Mouse (Mus musculus) skeletal muscle tissue, adult 2 months (tissue): ENCODE measurements around the gene Wnk2.

ENCODE experiments used
- DNase-seq: peaks from one replicate; pipeline ENCODE4 v3.0.0-alpha.2; 2012; ENCODE audit warnings: low read depth, low spot score

The Wnk2 gene

DNA sequence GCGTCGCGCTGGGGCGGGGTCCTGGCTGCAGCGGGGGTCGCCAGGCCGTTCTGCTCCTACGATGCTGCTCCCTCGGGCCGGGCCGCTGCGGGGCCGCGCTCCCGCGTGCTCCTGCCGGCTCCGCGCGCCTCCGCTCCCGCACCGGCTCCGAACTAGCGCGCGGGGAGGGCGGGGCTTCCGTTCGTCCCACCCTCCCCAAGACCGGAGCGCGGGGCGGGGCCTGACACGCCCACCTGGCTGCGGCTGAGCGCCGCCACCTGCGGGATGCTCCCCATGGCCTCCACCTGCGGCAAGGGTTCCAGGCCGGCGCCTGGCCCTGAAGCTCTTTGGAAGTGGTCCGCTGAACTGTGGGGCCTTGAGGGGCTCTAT, at the start of gene Wnk2:
TSS of gene Wnk2 (minus strand) at position 157 of the 369 bp plus-strand sequence.
- peak; percentile 66 for DNase-seq

- DNase-seq = peak; percentile 67
Observed at GRCm38 (mm10) chr13:49196766-49197165, 49.0 kb upstream of the Wnk2 start.

DNA sequence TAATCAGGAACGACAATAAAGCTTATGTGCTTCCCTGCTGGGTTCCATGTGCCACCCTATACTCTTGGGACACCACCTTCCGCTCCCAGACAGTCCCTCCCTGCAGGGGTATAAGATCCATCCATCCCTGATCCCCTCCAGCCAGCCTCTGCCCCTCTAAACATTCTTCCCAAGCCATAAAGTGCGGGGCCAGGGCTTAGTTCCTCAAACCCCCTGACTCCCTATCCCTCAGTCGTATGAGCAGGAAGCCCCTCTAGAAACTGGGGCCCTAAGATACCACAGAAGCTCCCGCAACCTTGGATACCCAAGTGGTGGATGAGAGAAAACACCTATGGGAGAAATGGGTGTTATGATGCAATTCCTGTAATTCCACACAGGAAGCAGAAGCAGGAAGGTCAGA, 48.4 kb upstream of the Wnk2 start:
- no peak for DNase-seq

DNA sequence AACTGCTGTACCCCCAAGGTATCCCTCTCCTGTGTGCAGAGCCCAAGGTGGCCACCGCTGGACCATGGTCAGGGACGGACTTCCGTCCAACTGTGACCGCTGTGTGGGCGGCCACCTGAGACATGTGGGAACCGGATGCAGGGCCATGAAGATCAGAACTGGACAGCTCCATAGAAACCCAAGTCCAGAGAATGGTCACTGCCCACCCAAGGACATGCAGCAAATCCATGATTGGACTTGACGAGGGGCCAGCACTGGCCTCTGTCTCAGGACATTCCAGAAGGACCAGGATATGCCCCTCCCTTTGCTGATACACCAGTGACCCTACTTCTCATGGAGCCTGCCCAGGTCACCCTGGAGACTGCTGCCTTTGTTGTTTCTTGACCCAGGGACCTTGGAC, 47.8 kb upstream of the Wnk2 start:
- DNase-seq = no peak

DNA sequence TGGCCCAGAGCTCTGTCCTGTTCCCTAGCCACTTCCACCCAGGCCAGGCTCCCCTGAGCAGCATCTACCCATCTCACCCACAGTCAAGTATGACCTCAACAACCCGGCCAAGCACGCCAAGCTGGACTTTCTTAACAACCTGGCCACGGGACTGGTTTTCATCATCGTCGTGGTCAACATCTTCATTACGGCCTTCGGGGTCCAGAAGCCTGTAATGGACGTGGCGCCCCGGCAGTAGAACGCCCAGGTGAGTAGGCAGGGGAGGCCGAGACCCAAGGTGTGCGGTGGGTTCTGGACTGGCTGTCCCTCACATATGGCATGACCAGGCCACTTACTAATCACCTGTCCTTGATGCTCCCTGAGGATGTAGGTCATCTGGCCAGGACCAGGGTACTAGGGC, 47.0 kb upstream of the Wnk2 start:
- no peak for DNase-seq

- DNase-seq = no peak
Observed at GRCm38 (mm10) chr13:49193650-49194049, 45.8 kb upstream of the Wnk2 start.

- DNase-seq = no peak
Observed at GRCm38 (mm10) chr13:49192156-49192855, 44.5 kb upstream of the Wnk2 start.

- no peak for DNase-seq
Observed at GRCm38 (mm10) chr13:49191673-49192035, 43.8 kb upstream of the Wnk2 start.

DNA sequence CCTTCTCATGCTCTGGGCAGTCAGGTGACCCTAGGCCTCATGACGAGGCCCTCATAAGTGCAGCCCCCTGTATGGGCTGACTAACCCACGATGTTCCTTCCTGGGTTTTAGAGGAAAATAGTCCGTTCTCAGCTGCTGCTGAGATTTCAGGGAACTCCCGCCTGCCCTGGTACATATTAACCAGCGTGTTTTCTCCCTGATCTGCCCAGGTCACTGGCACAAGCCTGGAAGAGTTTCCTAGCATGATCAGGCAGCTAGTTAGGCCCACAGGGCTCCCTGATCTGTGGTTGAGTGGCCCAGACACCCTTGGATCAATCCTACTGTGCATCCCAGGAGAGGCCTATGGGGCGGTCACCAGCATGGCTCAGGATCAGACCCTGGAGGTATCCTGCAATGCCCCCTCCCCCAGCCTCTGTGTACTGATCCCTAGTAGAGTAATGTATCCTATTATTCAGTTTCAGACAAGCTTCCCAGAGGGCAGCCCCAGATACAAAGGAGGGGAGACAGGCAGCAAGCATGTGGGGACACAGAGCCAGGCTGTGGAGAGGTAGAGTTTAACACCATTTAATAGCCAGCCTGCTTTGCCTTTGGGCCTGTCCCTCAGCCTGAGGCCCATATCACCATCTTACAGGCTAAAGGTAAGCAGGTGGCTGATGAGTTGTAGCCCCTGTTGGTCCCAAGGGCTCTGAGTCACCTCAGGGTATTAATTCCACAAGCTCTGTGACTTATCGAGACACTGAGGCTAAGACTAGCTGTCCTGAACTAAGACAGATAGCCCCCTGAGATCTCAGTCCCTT, 43.3 kb upstream of the Wnk2 start:
- DNase-seq = no peak

- DNase-seq = peak; percentile 47
Observed at GRCm38 (mm10) chr13:49189970-49190870, 42.4 kb upstream of the Wnk2 start.

DNA sequence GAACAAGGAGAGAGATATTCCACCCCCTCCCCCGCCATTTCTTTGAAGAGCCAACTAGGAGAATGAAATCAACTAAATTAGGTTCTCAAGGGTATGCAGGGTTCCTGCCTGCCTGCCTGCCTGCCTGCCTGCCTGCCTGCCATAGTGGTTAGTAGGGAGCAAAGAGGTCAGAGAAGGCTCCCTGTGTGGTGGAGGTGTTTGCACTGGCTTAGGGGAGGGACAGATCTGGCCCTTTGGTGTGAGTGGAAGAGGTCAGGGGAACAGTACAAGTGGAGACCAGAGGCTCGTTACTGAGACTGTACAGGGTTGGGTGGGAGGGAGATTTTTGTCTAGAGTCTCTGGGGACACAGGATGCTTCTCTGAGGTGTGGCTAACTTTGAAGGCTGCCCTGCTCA, 41.1 kb upstream of the Wnk2 start:
- DNase-seq = no peak

DNA sequence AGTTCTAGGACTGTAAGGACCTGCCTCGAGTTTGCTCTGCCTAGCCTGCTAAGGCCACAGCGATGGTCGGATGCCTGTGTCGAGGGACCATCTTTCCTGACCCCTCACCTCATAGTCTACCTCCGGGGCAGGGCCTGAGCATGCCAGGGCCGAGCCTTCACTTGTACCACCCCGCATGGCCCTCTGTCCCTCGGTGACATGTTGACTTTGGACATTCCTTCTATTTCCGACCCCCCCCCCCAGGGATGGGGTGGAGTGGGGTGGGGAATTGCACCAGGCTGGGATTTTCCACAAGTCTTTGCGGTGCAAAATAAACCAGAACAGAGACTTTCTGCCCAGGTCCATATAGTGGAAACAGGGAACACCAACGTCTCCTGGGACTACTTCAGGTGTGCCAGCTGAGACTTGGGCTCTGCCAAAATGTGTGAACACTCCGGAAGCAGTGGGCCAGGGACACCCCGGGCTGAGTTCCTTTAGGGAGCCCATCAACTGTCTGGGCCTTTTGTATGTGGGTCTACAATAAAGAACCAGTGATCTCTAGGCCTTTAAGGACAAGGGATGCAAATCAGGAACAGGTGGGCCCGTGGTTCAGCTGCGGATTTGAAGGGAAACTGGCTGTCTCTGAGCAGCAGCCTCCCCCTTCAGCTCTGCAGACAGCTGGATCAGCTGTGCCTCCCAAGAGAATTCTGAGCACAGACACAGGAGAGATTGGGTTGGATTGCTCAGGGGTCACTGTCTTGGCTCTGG, 40.6 kb upstream of the Wnk2 start:
- no peak for DNase-seq

- DNase-seq = peak; percentile 73
Observed at GRCm38 (mm10) chr13:49187288-49188218, 39.7 kb upstream of the Wnk2 start, which contains the start of gene Ninj1. Gene Ninj1, plus strand, starts transcription at chr13:49187485.

DNA sequence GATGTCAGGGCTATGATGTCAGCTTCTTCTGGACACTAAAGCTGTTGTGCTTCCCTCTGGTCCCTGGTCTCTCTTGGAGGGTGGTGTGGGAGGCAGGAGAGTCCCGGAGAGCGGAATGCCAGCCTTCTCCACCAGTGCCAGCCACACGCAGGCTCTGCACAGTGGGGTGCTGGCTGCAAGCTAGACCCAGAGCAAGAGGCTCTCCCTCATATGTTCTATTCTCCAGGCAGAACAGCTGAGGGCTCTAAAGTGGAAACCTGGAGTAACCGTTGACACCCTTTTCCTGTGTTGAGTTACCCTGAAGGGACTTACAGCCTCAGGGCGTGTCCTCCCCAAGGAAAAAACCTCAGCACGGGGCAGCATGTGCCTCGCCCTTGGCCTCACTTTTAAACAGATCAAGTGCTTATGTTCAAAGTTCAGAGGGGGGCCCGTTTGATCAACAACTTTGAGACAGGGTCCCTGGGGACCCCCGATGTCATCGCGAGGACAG, 39.0 kb upstream of the Wnk2 start:
- DNase-seq = no peak

DNA sequence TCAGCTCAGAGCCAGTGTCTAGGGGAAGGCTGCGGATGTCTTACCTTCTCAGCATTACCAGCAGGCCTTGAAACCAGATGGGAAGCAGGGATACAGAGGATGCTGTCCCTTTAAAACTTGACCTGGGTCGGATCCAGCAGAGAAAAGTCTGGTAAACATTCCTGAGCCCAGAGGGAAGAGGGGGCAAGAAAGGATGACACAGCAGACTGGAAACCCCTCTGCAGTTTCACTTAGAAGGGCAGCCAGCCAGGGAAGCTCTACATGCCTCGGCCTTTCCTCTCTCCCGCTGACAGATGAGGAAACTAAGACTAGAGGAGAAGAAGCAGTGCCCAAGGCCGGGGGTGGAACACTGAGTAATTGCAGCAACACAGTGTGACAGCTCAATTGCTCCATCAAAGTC, 35.8 kb upstream of the Wnk2 start:
- no peak for DNase-seq

GRCm38 (mm10) chr13:49183161-49183560, 35.3 kb upstream of the Wnk2 start:
- DNase-seq = no peak

- DNase-seq = no peak
Observed at GRCm38 (mm10) chr13:49181411-49181984, 33.7 kb upstream of the Wnk2 start.

DNA sequence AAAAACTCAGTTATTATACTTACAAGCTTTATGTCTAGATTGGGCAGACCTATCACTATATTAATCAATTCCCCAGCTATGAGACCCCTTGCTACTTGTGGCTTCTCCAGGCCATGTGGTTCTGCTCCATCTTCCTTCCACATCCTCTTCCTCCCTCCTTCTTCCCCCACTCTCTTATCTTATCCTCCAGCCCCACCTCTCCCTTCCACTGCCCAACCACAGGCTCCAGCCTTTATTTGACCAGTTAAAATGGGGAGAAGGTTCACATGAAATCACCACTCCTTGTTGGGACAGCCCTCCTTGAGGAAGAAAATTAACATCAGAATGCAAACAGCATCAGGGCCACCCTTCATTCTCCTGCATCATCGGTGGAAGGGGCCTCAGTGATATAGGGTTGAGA, 32.9 kb upstream of the Wnk2 start:
- no peak for DNase-seq

GRCm38 (mm10) chr13:49180274-49180673, 32.5 kb upstream of the Wnk2 start:
- no peak for DNase-seq
